Mouse (Mus musculus) forelimb bud, embryonic 11.5 days (tissue): ENCODE measurements around the gene 2810408A11Rik.
A peak's percentile ranks its signal among the peaks of the same experiment; 100 is the strongest.
"Not testable (repeated sequence)": the region's sequence is repeated elsewhere in the genome, so short reads cannot be mapped to it uniquely, and the experiment has no call there.

ENCODE experiments used
- DNase-seq: peaks from one replicate; pipeline ENCODE4 v3.0.0-alpha.2; 2012; ENCODE audit warnings: low read depth, low spot score

Gene 2810408A11Rik

DNA sequence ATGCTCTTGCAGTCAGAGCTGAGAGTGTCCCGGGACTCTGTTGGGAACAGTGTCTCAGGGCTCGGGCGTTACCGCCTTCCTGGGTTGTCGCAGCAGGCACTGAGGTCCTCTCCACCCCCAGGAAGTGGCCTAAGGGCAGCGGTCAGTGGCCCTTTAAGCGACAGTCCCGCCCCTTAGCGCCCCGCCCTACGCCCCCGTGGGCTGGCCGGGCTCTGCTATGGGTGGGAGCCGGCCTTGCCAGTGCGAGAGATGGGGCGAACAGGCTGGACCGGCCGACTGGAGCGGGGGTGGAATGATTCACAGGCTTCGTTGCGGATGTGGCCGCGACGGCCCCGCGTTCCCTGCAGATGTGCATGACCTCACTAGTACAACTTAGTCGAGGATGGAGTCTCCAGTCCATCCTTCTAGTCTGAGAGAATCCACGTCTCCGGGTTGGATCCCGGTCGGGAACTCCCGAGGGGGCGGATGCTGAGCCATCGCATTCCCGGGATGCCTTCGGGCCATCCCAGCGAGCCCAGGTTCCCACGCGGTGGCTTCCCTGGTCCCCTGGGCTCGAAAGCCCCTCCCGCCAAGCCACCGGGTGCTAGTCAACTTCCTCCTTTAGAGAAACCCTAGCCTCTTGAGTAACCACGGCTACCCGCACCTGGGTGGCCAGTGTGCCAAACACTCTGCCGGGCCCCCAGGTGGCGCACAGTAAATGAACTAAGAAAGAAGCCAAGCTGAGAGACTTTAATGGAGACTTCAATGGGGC, 19.8 kb downstream of the 2810408A11Rik start, which contains the start of gene Kctd11:
Gene Kctd11, minus strand, starts transcription at position 554 of the 751 bp plus-strand sequence.
- DNase-seq = peak; percentile 59

DNA sequence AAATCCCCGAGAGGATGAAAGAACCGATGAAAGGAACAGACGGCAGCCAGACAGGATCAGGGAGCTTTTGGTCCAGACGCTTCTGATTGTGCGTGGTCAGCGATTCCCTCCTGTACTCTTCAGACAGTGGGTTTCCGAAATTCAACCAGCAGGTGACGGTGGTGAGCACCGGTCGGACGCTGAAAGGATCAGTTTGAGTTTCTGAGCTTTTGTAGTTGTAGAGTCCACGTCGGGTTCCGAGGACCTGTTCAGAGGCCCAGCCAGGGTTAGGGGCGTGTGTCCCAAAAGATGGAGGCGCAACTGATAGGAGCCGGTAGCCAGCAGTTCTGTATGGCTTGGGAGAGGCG, 20.3 kb downstream of the 2810408A11Rik start:
- DNase-seq = peak; percentile 79

DNA sequence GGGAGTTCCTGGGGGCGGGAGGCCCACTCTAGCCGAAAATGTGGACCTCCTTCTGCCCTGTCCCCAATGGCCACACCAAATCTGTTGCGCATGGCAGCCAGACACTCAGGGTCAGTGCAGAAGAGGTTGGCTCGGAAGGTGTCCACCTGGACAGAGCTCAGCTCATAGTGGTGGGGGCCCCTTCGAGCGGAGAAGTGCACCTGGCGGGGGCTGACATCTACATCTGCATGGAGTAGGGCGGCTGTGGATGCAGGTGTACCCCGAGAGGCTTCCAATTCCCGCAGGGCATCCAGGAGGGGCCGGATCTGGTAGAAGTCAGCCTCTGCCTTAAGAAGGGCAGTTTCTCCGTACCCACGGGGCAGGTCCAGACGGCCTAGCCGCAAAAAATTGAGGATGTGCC, 21.1 kb downstream of the 2810408A11Rik start:
- DNase-seq = no peak

DNA sequence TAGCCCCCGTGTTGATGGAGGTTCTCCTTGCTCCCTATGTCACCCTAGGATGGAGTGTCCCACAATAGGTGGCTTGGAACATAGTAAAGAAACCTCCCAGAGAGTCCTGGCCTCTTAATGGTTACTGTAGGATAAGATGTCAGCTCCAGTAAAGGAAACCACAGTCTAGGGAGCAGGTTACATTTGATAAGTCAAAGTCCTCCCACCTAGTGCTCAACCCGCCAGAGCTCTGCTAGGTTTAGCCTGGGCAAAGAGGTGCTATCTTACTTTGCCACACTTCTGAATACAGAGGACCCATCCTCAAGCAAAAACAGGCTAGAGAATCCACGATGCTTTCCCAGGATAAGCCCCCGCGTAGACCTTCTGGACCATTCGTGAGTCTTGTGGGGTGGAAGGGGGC, 21.8 kb downstream of the 2810408A11Rik start:
- no peak for DNase-seq

DNA sequence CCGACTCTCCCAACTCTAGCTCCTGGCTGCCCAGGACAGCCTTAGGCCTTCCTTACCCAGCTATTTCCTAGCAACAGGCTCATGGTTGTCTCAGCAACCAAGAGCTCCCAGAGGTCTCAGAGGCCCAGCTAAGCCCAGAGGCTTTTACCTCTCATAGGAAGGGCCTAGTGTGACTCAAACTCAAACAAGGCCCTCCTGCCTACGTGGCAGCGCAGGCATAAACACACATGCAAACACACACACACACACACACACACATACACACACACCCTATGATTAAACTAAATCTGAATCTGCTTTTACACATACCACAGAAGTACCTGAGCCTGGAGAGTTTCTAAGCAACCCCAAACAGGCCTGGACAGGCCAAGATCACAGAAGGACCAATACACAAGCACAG, 22.4 kb downstream of the 2810408A11Rik start:
- DNase-seq = no peak

DNA sequence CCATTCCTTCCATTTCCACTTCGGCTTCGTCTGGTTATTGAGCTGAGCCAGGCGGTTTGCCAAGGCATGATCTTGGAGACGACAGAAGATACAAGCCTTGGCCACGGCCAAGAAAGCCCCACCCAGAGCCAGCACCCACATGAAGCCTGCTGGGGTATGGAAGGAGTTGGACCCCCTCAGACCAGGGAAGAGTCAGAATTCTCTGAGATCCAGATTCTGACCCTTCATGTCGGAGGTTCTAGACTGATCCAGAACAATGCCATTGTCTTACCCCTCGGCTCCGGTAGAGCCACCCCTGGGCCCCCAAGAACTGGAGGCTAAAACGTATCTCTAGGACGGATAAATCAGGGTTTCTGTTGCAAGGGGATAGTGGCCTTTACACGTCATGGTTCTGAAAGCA, 22.9 kb downstream of the 2810408A11Rik start, which contains the start of gene Tmem95:
Gene Tmem95, minus strand, starts transcription at position 141 of the 400 bp plus-strand sequence.
- no peak for DNase-seq

DNA sequence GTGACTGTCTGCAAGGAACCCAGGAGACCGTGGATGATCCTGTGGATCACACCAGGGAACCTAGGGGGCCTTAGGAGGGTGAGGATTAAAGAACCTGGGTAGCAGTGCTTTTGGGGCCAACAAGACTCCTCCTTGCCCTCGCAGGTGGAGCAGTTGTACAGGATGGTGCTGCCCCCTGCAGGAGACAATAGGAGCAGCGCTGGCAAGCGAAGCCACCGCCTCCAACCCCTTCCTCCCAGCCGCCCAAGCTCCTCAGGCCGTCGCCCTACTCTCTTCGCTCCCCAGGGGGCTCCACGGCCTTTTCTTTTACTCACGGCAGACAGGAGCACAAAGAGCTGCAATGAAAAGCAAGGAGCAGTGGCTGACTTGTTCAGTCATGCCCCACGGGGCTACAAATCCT, 23.9 kb downstream of the 2810408A11Rik start:
- peak; percentile 83 for DNase-seq

DNA sequence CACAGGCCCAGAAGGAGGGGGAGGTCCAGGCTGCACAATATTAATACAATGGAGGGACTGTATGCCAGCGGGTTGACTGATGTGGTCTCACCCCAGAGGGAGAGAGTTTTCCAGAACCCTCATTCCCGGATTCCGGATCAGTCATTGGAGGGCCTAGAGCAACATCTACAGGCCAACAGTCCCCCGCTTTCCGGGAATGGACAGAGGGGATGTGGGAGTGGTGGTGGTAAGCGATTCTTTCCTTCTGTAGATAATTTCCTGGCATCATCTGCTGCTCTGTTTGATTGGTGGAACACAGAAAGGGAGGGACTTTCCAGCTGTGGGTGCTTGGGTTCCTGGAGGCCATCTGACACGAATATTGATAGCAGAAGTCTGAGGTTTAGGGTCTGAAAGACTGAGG, 24.6 kb downstream of the 2810408A11Rik start:
- DNase-seq = no peak

DNA sequence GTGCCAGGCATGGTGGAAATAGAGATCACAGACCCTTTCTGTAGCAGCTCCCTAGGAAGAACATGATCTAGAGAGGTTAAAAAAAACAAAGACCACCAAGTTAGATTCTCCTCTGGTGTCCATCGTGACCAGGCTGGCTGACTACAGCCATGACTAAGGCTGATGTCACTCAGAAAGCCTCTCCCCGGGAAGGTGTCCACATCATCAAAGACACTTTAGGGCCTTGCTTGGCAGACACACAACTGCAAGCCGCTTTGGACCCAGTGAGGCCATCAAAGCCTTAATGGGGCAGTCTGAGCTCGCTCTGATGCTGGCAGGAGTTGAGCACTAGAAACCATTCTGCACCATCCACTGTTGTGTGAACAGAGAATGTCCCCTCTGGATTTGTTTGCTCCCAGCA, 28.3 kb downstream of the 2810408A11Rik start:
- DNase-seq = no peak

DNA sequence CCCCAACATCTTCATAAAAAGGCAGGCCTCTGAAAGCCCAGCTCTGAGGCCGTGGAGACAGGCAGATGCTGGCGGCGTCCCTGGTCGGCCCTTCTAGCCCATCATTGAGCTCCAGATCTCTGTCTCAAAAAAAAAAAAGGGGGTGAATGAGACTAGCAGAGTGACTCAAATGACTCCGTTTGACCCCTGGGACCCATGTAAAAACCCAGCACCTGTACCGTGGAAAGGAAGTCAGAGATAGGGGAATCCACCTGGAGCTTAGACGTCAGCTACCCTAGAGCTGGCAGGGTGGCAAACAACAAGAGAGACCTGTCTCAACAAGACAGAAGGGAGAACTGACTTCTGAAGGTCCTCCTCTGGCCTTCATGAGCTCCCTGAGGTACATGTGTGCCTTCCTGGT, 29.0 kb downstream of the 2810408A11Rik start:
- DNase-seq = no peak

DNA sequence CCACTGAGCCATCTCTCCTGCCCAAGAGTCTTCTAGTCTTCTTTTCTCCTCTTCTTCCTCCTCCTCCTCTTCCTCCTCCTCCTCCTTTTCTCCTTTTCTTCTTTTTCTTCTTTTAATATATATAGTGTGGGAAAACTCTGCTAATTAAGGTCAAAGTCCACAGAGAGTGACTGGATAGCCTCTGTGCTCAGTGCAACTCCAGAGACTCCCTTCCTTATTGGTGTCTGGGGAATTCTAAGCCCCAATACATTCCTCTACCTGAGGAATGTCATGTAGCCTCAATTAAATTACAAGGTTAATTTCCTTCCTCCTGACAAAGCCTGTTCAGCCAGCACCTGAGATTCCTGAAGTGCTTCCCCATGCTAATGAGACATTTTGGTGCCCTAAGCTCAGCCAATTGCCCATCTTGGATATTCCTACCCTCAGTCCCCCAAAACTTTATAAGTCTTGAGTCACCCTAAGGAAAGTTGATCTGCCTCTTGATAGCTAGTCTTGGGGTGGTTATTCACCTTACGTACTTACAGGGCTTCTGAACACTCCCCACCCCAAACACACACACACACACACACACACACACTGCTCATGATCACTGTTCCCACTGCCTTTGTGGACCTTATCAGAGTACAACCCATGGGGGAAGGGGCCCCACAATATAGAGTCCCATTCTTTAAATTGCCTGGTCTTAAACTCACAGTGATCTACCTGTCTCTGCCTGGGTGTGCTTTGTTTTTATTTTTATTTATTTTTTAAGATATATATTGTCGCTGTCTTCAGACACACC, 30.3 kb downstream of the 2810408A11Rik start:
- no peak for DNase-seq

DNA sequence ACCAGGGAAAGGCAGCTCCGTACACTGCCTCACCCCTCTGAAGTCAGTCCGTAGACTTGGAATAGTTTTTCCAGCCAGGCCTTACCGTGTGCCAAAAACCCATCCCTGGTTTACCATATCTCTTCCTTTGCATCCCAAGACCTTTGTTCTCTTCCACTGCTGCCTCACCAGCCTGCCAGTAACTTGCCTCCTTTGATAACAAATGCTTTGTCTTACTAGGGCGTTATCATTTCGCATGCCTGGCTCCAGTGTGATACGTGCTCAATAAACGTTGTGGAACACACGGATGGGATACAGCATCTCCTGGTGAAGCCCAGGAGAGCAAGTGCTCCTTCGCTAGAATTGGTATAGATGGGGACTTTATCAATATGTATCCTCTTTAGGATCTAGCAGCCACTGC, 33.5 kb downstream of the 2810408A11Rik start:
- no peak for DNase-seq

DNA sequence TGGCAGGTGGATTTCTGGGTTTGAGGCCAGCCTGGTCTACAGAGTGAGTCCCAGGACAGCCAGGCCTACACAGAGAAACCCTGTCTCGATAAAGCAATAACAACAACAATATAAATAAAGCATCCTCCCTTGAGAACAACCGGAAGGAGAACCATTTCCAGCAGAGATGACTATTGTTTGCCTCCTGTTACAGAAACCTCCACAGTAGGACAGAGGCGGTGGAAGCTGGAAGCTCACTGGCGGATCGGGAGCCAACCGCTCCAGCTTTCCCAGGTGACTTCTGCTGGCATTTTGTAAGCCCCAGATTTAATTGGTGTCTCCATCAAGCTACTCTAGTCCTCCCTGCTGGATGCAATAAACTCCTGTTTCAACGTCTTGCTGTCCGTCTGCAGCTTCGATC, 35.2 kb downstream of the 2810408A11Rik start:
- DNase-seq = no peak

DNA sequence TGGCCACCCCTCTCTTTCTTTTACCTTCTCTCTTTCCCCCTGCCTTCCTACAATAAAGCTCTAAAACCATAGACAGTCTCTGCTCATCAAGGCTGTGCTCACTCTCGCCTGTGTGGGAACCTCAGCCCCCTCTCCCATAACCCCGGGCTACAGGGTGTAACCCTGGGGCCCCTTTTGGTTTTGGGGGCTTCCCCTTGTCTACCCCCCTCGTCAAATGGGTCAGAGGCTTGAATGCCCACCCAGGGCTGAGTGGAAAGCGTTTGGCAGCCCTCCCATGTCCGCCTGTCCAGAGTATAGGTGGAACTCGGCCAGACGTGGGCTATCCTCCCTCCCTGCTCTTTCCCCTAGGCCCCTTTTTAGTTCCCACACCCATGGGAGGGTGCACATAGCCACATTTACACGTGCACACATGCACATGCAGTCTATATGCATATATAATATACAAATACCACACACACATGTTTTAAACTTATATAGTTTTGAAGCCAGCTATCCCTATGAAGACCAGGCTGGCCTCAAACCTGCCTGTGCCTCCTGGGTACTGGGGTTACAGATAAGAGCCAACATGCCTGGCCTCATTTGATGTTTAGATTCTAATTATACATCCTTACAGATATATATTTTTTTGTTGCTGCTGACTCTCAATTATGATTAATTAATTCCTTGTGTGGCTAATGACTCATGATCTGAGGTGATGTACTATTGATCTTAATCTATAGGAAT, 36.5 kb downstream of the 2810408A11Rik start:
- DNase-seq = no peak

DNA sequence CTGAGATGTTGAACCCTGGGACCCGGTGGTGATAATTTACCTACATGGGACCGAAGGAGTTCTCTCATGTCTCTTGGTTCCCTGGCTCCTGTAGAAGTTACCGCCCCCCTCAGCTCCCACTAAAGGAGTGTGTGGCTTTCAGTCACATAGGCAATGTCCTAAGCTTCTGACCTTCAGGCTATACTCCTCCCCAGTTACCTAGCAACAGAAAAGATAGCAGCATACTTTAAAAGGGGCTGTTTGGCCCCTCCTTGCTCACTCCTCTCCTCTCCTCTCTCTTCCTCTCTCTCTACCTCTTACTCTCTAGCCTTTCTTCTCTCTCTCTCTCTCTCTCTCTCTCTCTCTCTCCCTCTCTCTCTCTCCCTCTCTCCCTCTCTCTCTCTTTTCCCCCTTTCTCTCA, 37.1 kb downstream of the 2810408A11Rik start:
- DNase-seq = not testable (repeated sequence)

DNA sequence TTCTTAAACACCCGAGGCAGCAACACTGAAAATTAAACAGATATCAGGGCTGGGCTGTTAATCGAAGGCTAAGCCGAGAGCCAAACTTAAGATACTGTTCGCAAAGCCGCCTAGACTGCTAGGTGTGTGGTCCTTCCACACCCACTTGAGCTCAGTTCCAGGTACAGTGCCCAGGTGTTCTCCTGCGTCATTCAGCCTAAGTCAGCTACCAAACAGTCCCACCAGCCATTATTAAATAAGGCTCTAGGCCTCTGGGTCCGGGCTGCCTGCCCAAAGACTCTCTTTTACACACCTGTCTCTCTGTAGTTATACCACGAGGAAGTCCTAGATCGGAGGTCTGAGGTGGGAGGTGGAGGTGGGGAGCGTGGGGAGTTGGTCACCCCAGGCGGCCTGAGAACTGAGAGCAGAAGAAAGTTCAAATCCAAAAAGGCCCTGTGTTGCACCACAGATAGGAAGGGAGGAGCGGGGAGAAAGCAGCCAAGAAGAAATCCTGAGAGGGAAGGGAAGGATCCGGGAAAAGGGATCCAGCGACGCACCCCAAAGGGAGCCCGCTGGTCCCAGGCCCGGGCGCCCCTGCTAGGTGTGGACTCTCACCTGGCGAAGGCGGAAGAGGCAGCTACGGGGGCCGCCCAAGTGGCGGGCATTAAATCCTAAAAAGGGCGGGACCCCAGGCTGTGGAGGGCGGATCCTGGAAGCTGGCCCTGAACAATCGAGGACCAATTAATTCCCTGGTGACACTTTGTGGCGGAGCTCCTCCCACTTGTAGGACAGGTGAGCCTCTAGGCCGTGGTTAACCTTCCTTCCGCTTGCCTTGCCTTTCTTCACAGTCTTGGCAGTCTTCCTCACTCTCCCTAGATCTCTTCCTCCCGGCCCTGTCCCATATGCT, 42.4 kb downstream of the 2810408A11Rik start, which contains the start of gene Tnk1:
Gene Tnk1, minus strand, starts transcription at position 618 of the 886 bp plus-strand sequence.
- no peak for DNase-seq

DNA sequence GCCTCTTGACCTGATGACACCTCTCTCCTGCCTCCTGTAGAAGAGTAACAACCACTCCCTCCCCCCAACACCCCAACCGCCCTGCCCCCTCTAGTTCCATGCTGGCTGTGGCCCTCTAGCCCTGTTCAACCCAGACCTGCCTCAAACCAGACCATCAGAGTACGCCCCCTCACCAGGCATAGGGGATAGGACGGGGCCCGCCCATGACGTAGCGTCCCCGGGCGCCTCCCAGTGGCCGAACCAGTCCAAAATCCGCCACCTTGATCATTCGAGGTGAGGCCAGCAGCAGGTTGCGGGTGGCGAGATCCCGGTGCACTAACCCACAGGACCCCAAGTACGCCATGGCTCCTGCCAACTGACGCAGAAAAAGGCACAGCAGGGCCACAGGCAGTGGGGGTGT, 45.4 kb downstream of the 2810408A11Rik start:
- DNase-seq = no peak

DNA sequence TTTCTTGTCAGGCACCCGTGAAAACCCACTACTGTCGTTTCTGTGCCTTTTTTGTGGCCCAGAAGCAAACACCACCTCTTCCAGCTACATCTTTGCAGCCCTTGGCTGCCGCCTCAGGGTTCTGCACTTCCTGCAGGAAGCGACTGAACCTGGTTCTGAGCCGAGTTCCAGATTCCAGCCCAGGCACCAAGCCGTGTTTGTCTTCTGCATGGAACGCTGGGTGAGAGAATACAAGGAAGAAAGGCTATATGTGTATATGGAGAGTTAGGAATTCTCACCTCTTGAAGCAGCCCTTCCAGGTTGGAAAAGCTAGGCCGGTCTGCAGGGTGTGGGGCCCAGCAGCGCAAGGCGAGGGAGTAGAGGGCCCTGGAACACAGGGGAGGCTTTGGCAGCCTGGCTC, 46.1 kb downstream of the 2810408A11Rik start:
- DNase-seq = no peak

DNA sequence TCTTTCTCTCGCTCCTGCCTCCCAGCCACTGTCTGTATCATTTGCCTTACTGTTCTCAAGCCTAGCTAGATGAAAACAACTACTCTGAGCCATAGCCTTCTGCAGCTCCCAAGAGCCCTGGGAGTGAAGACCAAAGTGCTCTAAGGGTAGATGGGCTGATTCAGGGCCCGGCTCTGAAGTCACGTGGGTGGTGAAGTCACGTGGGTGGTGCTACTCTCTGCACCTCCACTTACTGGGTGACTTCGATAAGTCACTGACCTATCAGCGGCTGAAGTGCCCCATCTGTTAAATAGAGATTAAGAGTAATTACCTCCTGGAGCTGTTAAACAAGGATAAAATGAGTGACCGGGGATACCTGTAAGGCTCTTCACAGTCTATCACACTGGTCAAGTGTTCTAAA, 46.8 kb downstream of the 2810408A11Rik start:
- no peak for DNase-seq

DNA sequence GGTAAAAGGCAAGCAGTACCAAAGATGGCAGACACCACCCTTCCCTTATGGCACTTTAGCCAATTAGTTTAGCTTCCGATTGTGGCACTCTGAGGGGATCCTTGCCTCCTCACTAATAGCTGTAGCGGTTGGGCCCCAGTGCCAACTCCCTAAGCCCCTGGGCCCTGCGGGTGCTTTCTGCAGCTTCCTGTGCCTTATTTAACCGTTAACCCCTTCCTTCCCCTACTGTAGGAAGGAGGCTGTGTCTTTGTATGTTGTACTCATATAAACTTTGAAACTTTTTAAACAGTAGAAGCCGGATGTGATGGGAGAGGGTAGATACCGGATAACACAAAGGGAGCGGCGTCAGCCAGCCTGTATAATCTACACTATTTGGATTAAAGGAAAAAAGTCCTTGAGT, 50.0 kb downstream of the 2810408A11Rik start:
- no peak for DNase-seq

DNA sequence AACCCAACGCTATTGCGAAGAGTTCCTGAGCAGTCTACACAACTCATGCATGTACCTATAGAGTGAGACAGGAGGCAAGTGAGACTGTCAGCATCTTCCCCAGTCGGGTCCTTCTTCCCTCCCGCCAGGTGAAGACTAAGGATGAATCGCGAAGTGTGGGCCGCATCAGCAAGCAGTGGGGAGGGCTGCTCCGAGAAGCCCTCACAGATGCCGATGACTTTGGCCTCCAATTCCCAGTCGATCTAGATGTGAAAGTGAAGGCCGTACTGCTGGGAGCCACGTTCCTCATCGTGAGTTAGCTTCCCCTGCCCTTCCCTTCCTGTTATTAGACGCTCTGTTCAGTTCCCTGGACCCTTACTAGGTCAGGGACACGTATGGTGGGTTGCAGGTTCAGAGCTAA, 50.9 kb downstream of the 2810408A11Rik start:
- DNase-seq = no peak
